Mouse (Mus musculus): ENCODE results near the gene Polh.

- TF ChIP-seq CTCF (IDR thresholded peaks at IDR 0.05) (no peak; the same call in 1 of the 2 replicates), EP300 (IDR thresholded peaks at IDR 0.05) (no peak)
Observed at GRCm38 (mm10) chr17:46143578-46144423, 58.6 kb downstream of the Polh start, which contains the start of gene Rsph9.
